Mouse (Mus musculus): ENCODE results near the gene Mis12. TPM values are rescaled to one million over a fixed set of nuclear protein-coding genes. Genes with fewer than 3 reads are reported as not detected.

The Mis12 gene
- polyA plus RNA-seq, 1 experiment = 4.0 TPM

- 75% methylated on average over 3 of the region's 3 CpGs for WGBS
- no peak for DNase-seq (ENCODE audit: low read depth, low spot score)
Observed at GRCm38 (mm10) chr11:71008321-71008720, 11.1 kb upstream of the Mis12 start.

GRCm38 (mm10) chr11:71012743-71013142, 6.7 kb upstream of the Mis12 start:
- DNase-seq (ENCODE audit: low read depth, low spot score) = no peak
- 91% methylated on average over 7 of the region's 7 CpGs for WGBS

GRCm38 (mm10) chr11:71017051-71017450, 2.4 kb upstream of the Mis12 start:
- DNase-seq (ENCODE audit: low read depth, low spot score) = no peak
- 78% methylated on average over 1 of the region's 1 CpGs for WGBS

GRCm38 (mm10) chr11:71018416-71019200, 803 bp upstream of the Mis12 start:
- 2% methylated on average over 28 of the region's 28 CpGs for WGBS
- DNase-seq (ENCODE audit: low read depth, low spot score) = no peak

GRCm38 (mm10) chr11:71028280-71028679, 8.9 kb downstream of the Mis12 start:
- 62% methylated on average over 3 of the region's 3 CpGs for WGBS
- DNase-seq (ENCODE audit: low read depth, low spot score) = no peak

- no peak for DNase-seq (ENCODE audit: low read depth, low spot score)
Observed at GRCm38 (mm10) chr11:71029403-71030118, 10.2 kb downstream of the Mis12 start.

GRCm38 (mm10) chr11:71032070-71032469, 12.7 kb downstream of the Mis12 start:
- WGBS = 71% methylated on average over 7 of the region's 7 CpGs

More at GRCm38 (mm10) chr11:71029403-71030118, 10.2 kb downstream of the Mis12 start:
- 79% methylated on average over 3 of the region's 3 CpGs for WGBS

GRCm38 (mm10) chr11:71032491-71033162, 13.2 kb downstream of the Mis12 start:
- no peak for DNase-seq (ENCODE audit: low read depth, low spot score)
- 14% methylated on average over 26 of the region's 26 CpGs for WGBS

More at GRCm38 (mm10) chr11:71032070-71032469, 12.7 kb downstream of the Mis12 start:
- no peak for DNase-seq (ENCODE audit: low read depth, low spot score)

GRCm38 (mm10) chr11:71033163-71033761, 13.9 kb downstream of the Mis12 start, which contains the start of gene 6330403K07Rik:
Gene 6330403K07Rik, minus strand, starts transcription at chr11:71033513.
- DNase-seq (ENCODE audit: low read depth, low spot score) = no peak
- WGBS = 2% methylated on average over 31 of the region's 31 CpGs

GRCm38 (mm10) chr11:71039526-71040298, 20.3 kb downstream of the Mis12 start:
- 95% methylated on average over 5 of the region's 5 CpGs for WGBS

GRCm38 (mm10) chr11:71052554-71052953, 33.1 kb downstream of the Mis12 start:
- DNase-seq (ENCODE audit: low read depth, low spot score) = no peak
- WGBS = 0% methylated on average over 1 of the region's 1 CpGs

More at GRCm38 (mm10) chr11:71039526-71040298, 20.3 kb downstream of the Mis12 start:
- DNase-seq (ENCODE audit: low read depth, low spot score) = no peak

- no peak for DNase-seq (ENCODE audit: low read depth, low spot score)
- WGBS = 54% methylated on average over 1 of the region's 1 CpGs
Observed at GRCm38 (mm10) chr11:71076342-71076741, 56.9 kb downstream of the Mis12 start.

Other genes starting within 250 kb of the Mis12 start
- 2.0 and 3.8 TPM in 2 replicates for gene Scimp, start 207.0 kb upstream of the Mis12 start, polyA plus RNA-seq (2012; rRNA removed)
- 1.9 and 2.3 TPM in 2 replicates for gene Rabep1, start 174.8 kb upstream of the Mis12 start, polyA plus RNA-seq (2012; rRNA removed)
- gene Nup88, start 49.6 kb upstream of the Mis12 start, polyA plus RNA-seq (2012; rRNA removed) = 20.4 and 29.9 TPM in 2 replicates
- 24.4 and 28.0 TPM in 2 replicates for gene Rpain, start 49.4 kb upstream of the Mis12 start, polyA plus RNA-seq (2012; rRNA removed)
- gene C1qbp, start 36.6 kb upstream of the Mis12 start, polyA plus RNA-seq (2012; rRNA removed) = 77.6 and 89.8 TPM in 2 replicates
- 9.0 and 14.8 TPM in 2 replicates for gene Dhx33, start 15.2 kb upstream of the Mis12 start, polyA plus RNA-seq (2012; rRNA removed)
- gene Derl2, start 230 bp downstream of the Mis12 start, polyA plus RNA-seq (2012; rRNA removed) = 17.2 and 19.8 TPM in 2 replicates
- 0.83 and 1.3 TPM in 2 replicates for gene 6330403K07Rik, start 13.9 kb downstream of the Mis12 start, polyA plus RNA-seq (2012; rRNA removed)
- 0.21 TPM in 1 of 2 replicates, not detected in the other for gene Nlrp1a, start 125.1 kb downstream of the Mis12 start, polyA plus RNA-seq (2012; rRNA removed)
- gene Nlrp1b, start 211.1 kb downstream of the Mis12 start, polyA plus RNA-seq (2012; rRNA removed) = 0.21 and 2.2 TPM in 2 replicates

Data from large intestine, adult 2 months (tissue).